Mouse (Mus musculus) mammary gland, adult 2 months (tissue): ENCODE data around the gene Fez2. TPM values are rescaled to one million over a fixed set of nuclear protein-coding genes. Genes with fewer than 3 reads are reported as not detected.

Source experiments
- polyA plus RNA-seq: library from polyadenylated mRNA; depleted of rRNA; stranded (reverse); fragments of >200 nt; gene quantifications from 2 replicates; pipeline ENCODE4 v1.2.3, GENCODE M21; 2012; ENCODE audit warnings: low replicate concordance; rRNA removed

The Fez2 gene
- 20.3 and 35.2 TPM in 2 replicates for polyA plus RNA-seq

GRCm38 (mm10) chr17:78417381-78418281 is at the start of gene Fez2:
Gene Fez2 (minus strand): TSS chr17:78418152.

Other genes with a start within 250 kb of the Fez2 start
- 26.8 and 28.1 TPM in 2 replicates for gene Crim1, start 217.9 kb downstream of the Fez2 start, polyA plus RNA-seq
- 1.3 and 1.8 TPM in 2 replicates for gene Vit, start 89.9 kb upstream of the Fez2 start, polyA plus RNA-seq